Mouse (Mus musculus): ENCODE results near the gene Tle6. TPM values are rescaled to one million over a fixed set of nuclear protein-coding genes. Genes with fewer than 3 reads are reported as not detected.

Tle6 gene
- polyA plus RNA-seq, 1 experiment from 2014 or later, result 6.9 TPM

GRCm38 (mm10) chr10:81574081-81575056, 26.5 kb downstream of the Tle6 start, which contains the start of gene Tle2:
Gene Tle2 (plus strand): TSS chr10:81574561.
- 17% methylated on average over 10 of the region's 10 CpGs for WGBS

GRCm38 (mm10) chr10:81572975-81573374, 27.9 kb downstream of the Tle6 start:
- peaks cover 76% of the 10 kb centered on the region for H3K4me1 ChIP-seq (replicated peaks)
- H3K4me3 ChIP-seq, result peak overlapping the region; percentile 52; the same call in 1 of the 2 replicates
- H3K27me3 ChIP-seq (ENCODE audit: insufficient read depth, poor library complexity, severe bottlenecking), result peaks cover 87% of the 10 kb centered on the region
- 11% methylated on average over 9 of the region's 9 CpGs for WGBS
- H3K9me3 ChIP-seq, result no peaks in the 10 kb centered on the region
- no peaks in the 10 kb centered on the region for H3K36me3 ChIP-seq
- no peak for DNase-seq (ENCODE audit: low spot score)
- H3K27ac ChIP-seq, result peak overlapping the region; percentile 75

More at GRCm38 (mm10) chr10:81574081-81575056, 26.5 kb downstream of the Tle6 start, which contains the start of gene Tle2:
- Histone ChIP-seq H3K36me3 (no peaks in the 10 kb centered on the region), H3K4me3 (peak within 1 kb of the TSS; percentile 55), H3K27ac (peak within 1 kb of the TSS; percentile 81), H3K9me3 (no peaks in the 10 kb centered on the region), H3K4me1 (replicated peaks) (peaks cover 62% of the 10 kb centered on the region), H3K27me3 (ENCODE audit: insufficient read depth, poor library complexity, severe bottlenecking) (peaks cover 87% of the 10 kb centered on the region)
- DNase-seq (ENCODE audit: low spot score), result no peak

GRCm38 (mm10) chr10:81572133-81572671, 28.7 kb downstream of the Tle6 start:
- H3K4me1 ChIP-seq (replicated peaks), result peaks cover 83% of the 10 kb centered on the region
- DNase-seq (ENCODE audit: low spot score), result no peak
- peak overlapping the region; percentile 75 for H3K27ac ChIP-seq
- peaks cover 87% of the 10 kb centered on the region for H3K27me3 ChIP-seq (ENCODE audit: insufficient read depth, poor library complexity, severe bottlenecking)
- WGBS, result 2% methylated on average over 9 of the region's 9 CpGs
- peak overlapping the region; percentile 52 for H3K4me3 ChIP-seq
- no peaks in the 10 kb centered on the region for H3K9me3 ChIP-seq
- H3K36me3 ChIP-seq, result no peaks in the 10 kb centered on the region

GRCm38 (mm10) chr10:81571501-81571876, 29.4 kb downstream of the Tle6 start:
- H3K4me1 ChIP-seq (replicated peaks), result peaks cover 82% of the 10 kb centered on the region
- peak overlapping the region; percentile 52 for H3K4me3 ChIP-seq
- peaks cover 87% of the 10 kb centered on the region for H3K27me3 ChIP-seq (ENCODE audit: insufficient read depth, poor library complexity, severe bottlenecking)
- H3K36me3 ChIP-seq, result no peaks in the 10 kb centered on the region
- peak overlapping the region; percentile 79 for H3K27ac ChIP-seq
- H3K9me3 ChIP-seq, result no peaks in the 10 kb centered on the region
- DNase-seq (ENCODE audit: low spot score), result peak; percentile 98
- 1% methylated on average over 18 of the region's 18 CpGs for WGBS

GRCm38 (mm10) chr10:81570831-81571500, 29.9 kb downstream of the Tle6 start:
- peak; percentile 96 for DNase-seq (ENCODE audit: low spot score)
- H3K4me3 ChIP-seq, result peak overlapping the region; percentile 52
- WGBS, result under 1% methylated on average over 34 of the region's 34 CpGs
- H3K4me1 ChIP-seq (replicated peaks), result peaks cover 82% of the 10 kb centered on the region
- peak overlapping the region; percentile 85 for H3K27ac ChIP-seq
- no peaks in the 10 kb centered on the region for H3K9me3 ChIP-seq
- H3K36me3 ChIP-seq, result peaks cover 5% of the 10 kb centered on the region
- peaks cover 87% of the 10 kb centered on the region for H3K27me3 ChIP-seq (ENCODE audit: insufficient read depth, poor library complexity, severe bottlenecking)

- DNase-seq (ENCODE audit: low spot score), result no peak
- Histone ChIP-seq H3K4me3 (peak overlapping the region; percentile 52), H3K4me1 (replicated peaks) (peaks cover 82% of the 10 kb centered on the region), H3K36me3 (peaks cover 11% of the 10 kb centered on the region), H3K9me3 (no peaks in the 10 kb centered on the region), H3K27ac (peak overlapping the region; percentile 85), H3K27me3 (ENCODE audit: insufficient read depth, poor library complexity, severe bottlenecking) (peaks cover 87% of the 10 kb centered on the region)
- under 1% methylated on average over 11 of the region's 11 CpGs for WGBS
These were observed 30.6 kb downstream of the Tle6 start for GRCm38 (mm10) chr10:81570238-81570800.

- H3K27me3 ChIP-seq (ENCODE audit: insufficient read depth, poor library complexity, severe bottlenecking), result peaks cover 87% of the 10 kb centered on the region
- H3K36me3 ChIP-seq, result peaks cover 18% of the 10 kb centered on the region
- no peak overlapping the region for H3K4me3 ChIP-seq
- peak overlapping the region; percentile 85 for H3K27ac ChIP-seq
- no peaks in the 10 kb centered on the region for H3K9me3 ChIP-seq
- 42% methylated on average over 9 of the region's 9 CpGs for WGBS
- H3K4me1 ChIP-seq (replicated peaks), result peaks cover 82% of the 10 kb centered on the region
- DNase-seq (ENCODE audit: low spot score), result no peak
These were observed 31.2 kb downstream of the Tle6 start for GRCm38 (mm10) chr10:81569507-81570237.

- peak overlapping the region; percentile 85 for H3K27ac ChIP-seq
- H3K36me3 ChIP-seq, result peaks cover 27% of the 10 kb centered on the region
- no peaks in the 10 kb centered on the region for H3K9me3 ChIP-seq
- 13% methylated on average over 16 of the region's 16 CpGs for WGBS
- DNase-seq (ENCODE audit: low spot score), result no peak
- H3K4me3 ChIP-seq, result peak overlapping the region; percentile 35
- H3K4me1 ChIP-seq (replicated peaks), result peaks cover 83% of the 10 kb centered on the region
- peaks cover 87% of the 10 kb centered on the region for H3K27me3 ChIP-seq (ENCODE audit: insufficient read depth, poor library complexity, severe bottlenecking)
These were observed 32.3 kb downstream of the Tle6 start for GRCm38 (mm10) chr10:81568381-81569191.

- 17% methylated on average over 20 of the region's 20 CpGs for WGBS
- Histone ChIP-seq H3K9me3 (no peaks in the 10 kb centered on the region), H3K4me1 (replicated peaks) (peaks cover 88% of the 10 kb centered on the region), H3K27me3 (ENCODE audit: insufficient read depth, poor library complexity, severe bottlenecking) (peaks cover 97% of the 10 kb centered on the region), H3K36me3 (peaks cover 35% of the 10 kb centered on the region), H3K27ac (peak overlapping the region; percentile 59), H3K4me3 (peak overlapping the region; percentile 45)
- DNase-seq (ENCODE audit: low spot score), result no peak
These were observed 35.3 kb downstream of the Tle6 start for GRCm38 (mm10) chr10:81565257-81566228.

- Histone ChIP-seq H3K4me1 (replicated peaks) (peaks cover 88% of the 10 kb centered on the region), H3K27ac (peak overlapping the region; percentile 84), H3K4me3 (peak overlapping the region; percentile 45), H3K36me3 (peaks cover 35% of the 10 kb centered on the region), H3K27me3 (ENCODE audit: insufficient read depth, poor library complexity, severe bottlenecking) (peaks cover 98% of the 10 kb centered on the region), H3K9me3 (no peaks in the 10 kb centered on the region)
- peak; percentile 60 for DNase-seq (ENCODE audit: low spot score)
- WGBS, result 7% methylated on average over 10 of the region's 10 CpGs
These were observed 36.1 kb downstream of the Tle6 start for GRCm38 (mm10) chr10:81564734-81565133.
